Mouse (Mus musculus): ENCODE results near the gene Gm20388. TPM values are rescaled to one million over a fixed set of nuclear protein-coding genes. Genes with fewer than 3 reads are reported as not detected.

Gm20388 gene
- polyA plus RNA-seq, 1 experiment, result 0.36 TPM

GRCm38 (mm10) chr8:120895009-120895408 lies 984.4 kb downstream of the Gm20388 start:
- H3K27me3 ChIP-seq (ENCODE audit: control insufficient read depth), result peaks cover 54% of the 10 kb centered on the region
- TF ChIP-seq TAL1 (IDR thresholded peaks at IDR 0.05; ENCODE audit: low read length) (no peak), GATA1 (IDR thresholded peaks at IDR 0.05; ENCODE audit: low read length) (no peak)
- H3K9me3 ChIP-seq (ENCODE audit: control insufficient read depth, low read length), result peaks cover 3% of the 10 kb centered on the region; the same call in 1 of the 2 replicates
- H3K4me3 ChIP-seq (replicated peaks), result no peak overlapping the region
- H3K36me3 ChIP-seq (ENCODE audit: control insufficient read depth), result no peaks in the 10 kb centered on the region
- no peaks in the 10 kb centered on the region for H3K4me1 ChIP-seq (ENCODE audit: control insufficient read depth)

- no peaks in the 10 kb centered on the region for H3K36me3 ChIP-seq (ENCODE audit: control insufficient read depth)
- H3K4me3 ChIP-seq (replicated peaks), result no peak overlapping the region
- TF ChIP-seq GATA1 (IDR thresholded peaks at IDR 0.05; ENCODE audit: low read length), result no peak
- TF ChIP-seq TAL1 (IDR thresholded peaks at IDR 0.05; ENCODE audit: low read length), result no peak
- peaks cover 3% of the 10 kb centered on the region; the same call in 1 of the 2 replicates for H3K9me3 ChIP-seq (ENCODE audit: control insufficient read depth, low read length)
- H3K27me3 ChIP-seq (ENCODE audit: control insufficient read depth), result peaks cover 50% of the 10 kb centered on the region
- H3K4me1 ChIP-seq (ENCODE audit: control insufficient read depth), result no peaks in the 10 kb centered on the region
These were observed 985.0 kb downstream of the Gm20388 start for GRCm38 (mm10) chr8:120895600-120895999.

- Histone ChIP-seq H3K4me3 (replicated peaks) (no peak overlapping the region), H3K36me3 (ENCODE audit: control insufficient read depth) (no peaks in the 10 kb centered on the region), H3K9me3 (ENCODE audit: control insufficient read depth, low read length) (peaks cover 3% of the 10 kb centered on the region; the same call in 1 of the 2 replicates), H3K27me3 (ENCODE audit: control insufficient read depth) (peaks cover 50% of the 10 kb centered on the region), H3K4me1 (ENCODE audit: control insufficient read depth) (no peaks in the 10 kb centered on the region)
- TF ChIP-seq TAL1 (IDR thresholded peaks at IDR 0.05; ENCODE audit: low read length) (no peak), GATA1 (IDR thresholded peaks at IDR 0.05; ENCODE audit: low read length) (no peak)
These were observed 985.6 kb downstream of the Gm20388 start for GRCm38 (mm10) chr8:120896203-120896602.

GRCm38 (mm10) chr8:120898008-120898407 lies 987.4 kb downstream of the Gm20388 start:
- peaks cover 3% of the 10 kb centered on the region; the same call in 1 of the 2 replicates for H3K9me3 ChIP-seq (ENCODE audit: control insufficient read depth, low read length)
- H3K27me3 ChIP-seq (ENCODE audit: control insufficient read depth), result peaks cover 39% of the 10 kb centered on the region
- H3K4me3 ChIP-seq (replicated peaks), result no peak overlapping the region
- H3K4me1 ChIP-seq (ENCODE audit: control insufficient read depth), result no peaks in the 10 kb centered on the region
- no peak for TF ChIP-seq GATA1 (IDR thresholded peaks at IDR 0.05; ENCODE audit: low read length)
- TF ChIP-seq TAL1 (IDR thresholded peaks at IDR 0.05; ENCODE audit: low read length), result no peak
- no peaks in the 10 kb centered on the region for H3K36me3 ChIP-seq (ENCODE audit: control insufficient read depth)

GRCm38 (mm10) chr8:120898828-120899407 lies 988.3 kb downstream of the Gm20388 start:
- no peaks in the 10 kb centered on the region for H3K4me1 ChIP-seq (ENCODE audit: control insufficient read depth)
- peaks cover 3% of the 10 kb centered on the region; the same call in 1 of the 2 replicates for H3K9me3 ChIP-seq (ENCODE audit: control insufficient read depth, low read length)
- TF ChIP-seq TAL1 (IDR thresholded peaks at IDR 0.05; ENCODE audit: low read length), result no peak
- no peak for TF ChIP-seq GATA1 (IDR thresholded peaks at IDR 0.05; ENCODE audit: low read length)
- H3K27me3 ChIP-seq (ENCODE audit: control insufficient read depth), result peaks cover 30% of the 10 kb centered on the region
- H3K36me3 ChIP-seq (ENCODE audit: control insufficient read depth), result no peaks in the 10 kb centered on the region
- no peak overlapping the region for H3K4me3 ChIP-seq (replicated peaks)

GRCm38 (mm10) chr8:120902346-120902745 lies 991.7 kb downstream of the Gm20388 start:
- no peaks in the 10 kb centered on the region for H3K36me3 ChIP-seq (ENCODE audit: control insufficient read depth)
- H3K27me3 ChIP-seq (ENCODE audit: control insufficient read depth), result no peaks in the 10 kb centered on the region
- TF ChIP-seq TAL1 (IDR thresholded peaks at IDR 0.05; ENCODE audit: low read length), result no peak
- no peak for TF ChIP-seq GATA1 (IDR thresholded peaks at IDR 0.05; ENCODE audit: low read length)
- no peak overlapping the region for H3K4me3 ChIP-seq (replicated peaks)
- H3K4me1 ChIP-seq (ENCODE audit: control insufficient read depth), result no peaks in the 10 kb centered on the region
- H3K9me3 ChIP-seq (ENCODE audit: control insufficient read depth, low read length), result peaks cover 3% of the 10 kb centered on the region; the same call in 1 of the 2 replicates

GRCm38 (mm10) chr8:120907671-120908070 lies 997.0 kb downstream of the Gm20388 start:
- Histone ChIP-seq H3K36me3 (ENCODE audit: control insufficient read depth) (no peaks in the 10 kb centered on the region), H3K27me3 (ENCODE audit: control insufficient read depth) (no peaks in the 10 kb centered on the region), H3K4me3 (replicated peaks) (no peak overlapping the region), H3K4me1 (ENCODE audit: control insufficient read depth) (no peaks in the 10 kb centered on the region), H3K9me3 (ENCODE audit: control insufficient read depth, low read length) (no peaks in the 10 kb centered on the region)
- no peak for TF ChIP-seq GATA1 (IDR thresholded peaks at IDR 0.05; ENCODE audit: low read length)
- TF ChIP-seq TAL1 (IDR thresholded peaks at IDR 0.05; ENCODE audit: low read length), result no peak

- Histone ChIP-seq H3K4me1 (ENCODE audit: control insufficient read depth) (no peaks in the 10 kb centered on the region), H3K4me3 (replicated peaks) (no peak overlapping the region), H3K36me3 (ENCODE audit: control insufficient read depth) (no peaks in the 10 kb centered on the region), H3K9me3 (ENCODE audit: control insufficient read depth, low read length) (no peaks in the 10 kb centered on the region), H3K27me3 (ENCODE audit: control insufficient read depth) (no peaks in the 10 kb centered on the region)
- TF ChIP-seq TAL1 (IDR thresholded peaks at IDR 0.05; ENCODE audit: low read length), result no peak
- TF ChIP-seq GATA1 (IDR thresholded peaks at IDR 0.05; ENCODE audit: low read length), result no peak
These were observed 1000.3 kb downstream of the Gm20388 start for GRCm38 (mm10) chr8:120910936-120911335.

GRCm38 (mm10) chr8:120912463-120912862 lies 1001.8 kb downstream of the Gm20388 start:
- no peak overlapping the region for H3K4me3 ChIP-seq (replicated peaks)
- no peaks in the 10 kb centered on the region for H3K4me1 ChIP-seq (ENCODE audit: control insufficient read depth)
- TF ChIP-seq GATA1 (IDR thresholded peaks at IDR 0.05; ENCODE audit: low read length) (no peak), TAL1 (IDR thresholded peaks at IDR 0.05; ENCODE audit: low read length) (no peak)
- H3K27me3 ChIP-seq (ENCODE audit: control insufficient read depth), result no peaks in the 10 kb centered on the region
- H3K9me3 ChIP-seq (ENCODE audit: control insufficient read depth, low read length), result no peaks in the 10 kb centered on the region
- no peaks in the 10 kb centered on the region for H3K36me3 ChIP-seq (ENCODE audit: control insufficient read depth)

Measured in erythroblast, embryonic 14.5 days (primary cell).